ENCODE assay signal across 26 mouse cellular contexts in the genomic region with DNA sequence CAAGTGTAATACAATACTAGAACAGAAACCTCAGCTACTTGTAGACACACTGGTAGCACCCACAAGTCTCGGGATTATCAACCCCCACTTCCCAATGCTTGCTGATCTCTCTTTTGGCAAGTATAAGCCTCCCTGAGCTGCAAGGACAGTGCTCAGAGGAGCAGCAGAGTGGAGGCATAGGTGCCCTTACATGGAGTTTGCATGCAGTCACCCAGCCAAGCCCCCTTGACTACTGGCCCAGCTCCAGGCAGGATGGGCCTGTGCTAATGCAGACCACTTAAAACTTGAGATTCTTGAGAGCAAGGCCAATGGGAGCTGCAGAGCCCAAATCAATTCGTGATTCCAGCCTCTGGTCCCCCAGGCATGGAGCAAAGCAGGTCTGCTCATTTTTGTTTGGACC.
"Had no signal": no experiment of that assay in that cellular context is flagged by ENCODE, and none has a peak within 500 bp of the region (broad histone marks: within the 10 kb centered on the region; RNA-seq: fewer than 3 reads in every experiment).

No protein-coding gene starts in this region.

- H3K36me3 ChIP-seq: heart, embryonic 10.5 days; heart, embryonic 12.5 days; hindbrain, embryonic 10.5 days; hindbrain, embryonic 12.5 days; intestine, embryonic 15.5 days; limb, embryonic 13.5 days; limb, embryonic 15.5 days; liver, embryonic 12.5 days had no signal

- DNase-seq: gastrocnemius, adult 2 months; gastrocnemius, postnatal 10 days; gastrocnemius, postnatal 25 days; heart, adult 2 months; heart, postnatal 10 days; kidney, adult 18-20 months; kidney, adult 8-10 months; kidney, postnatal 10 days; kidney, postnatal 25 days; kidney, postnatal 4 days; layer of hippocampus, adult 9-11 months; layer of hippocampus, postnatal 36 days; left cerebral cortex, postnatal 4 days had no signal

- H3K27ac ChIP-seq: gastrocnemius, adult 2 months; heart, adult 2 months; heart, embryonic 10.5 days; hindbrain, embryonic 10.5 days; hindbrain, embryonic 12.5 days; hindbrain, embryonic 14.5 days; intestine, embryonic 15.5 days; layer of hippocampus, adult 2 months; limb, embryonic 13.5 days; limb, embryonic 15.5 days; liver, embryonic 12.5 days had no signal

- H3K4me1 ChIP-seq: heart, embryonic 10.5 days; heart, embryonic 12.5 days; intestine, embryonic 15.5 days; liver, embryonic 12.5 days had no signal

- H3K4me3 ChIP-seq: gastrocnemius, adult 2 months; heart, adult 2 months; heart, embryonic 10.5 days; heart, embryonic 12.5 days; hindbrain, embryonic 10.5 days; hindbrain, embryonic 12.5 days; intestine, embryonic 15.5 days; layer of hippocampus, adult 2 months; limb, embryonic 13.5 days; limb, embryonic 15.5 days; liver, embryonic 12.5 days had no signal

- H3K27me3 ChIP-seq: heart, embryonic 12.5 days; hindbrain, embryonic 12.5 days; intestine, embryonic 15.5 days; limb, embryonic 13.5 days; limb, embryonic 15.5 days; liver, embryonic 12.5 days had no signal

- H3K9ac ChIP-seq: heart, embryonic 12.5 days; hindbrain, embryonic 12.5 days; hindbrain, embryonic 14.5 days; intestine, embryonic 15.5 days; limb, embryonic 13.5 days; limb, embryonic 15.5 days; liver, embryonic 12.5 days had no signal

- H3K4me2 ChIP-seq: heart, embryonic 12.5 days; hindbrain, embryonic 12.5 days; hindbrain, embryonic 14.5 days; intestine, embryonic 15.5 days; limb, embryonic 13.5 days; limb, embryonic 15.5 days; liver, embryonic 12.5 days had no signal

- H3K9me3 ChIP-seq: intestine, embryonic 15.5 days; limb, embryonic 15.5 days had no signal

- ATAC-seq: hindbrain, embryonic 16.5 days; inflammation-experienced regulatory T-cells, adult 6 months; intestine, embryonic 15.5 days; intestine, postnatal 0 days; liver, embryonic 12.5 days had no signal
